Mouse (Mus musculus) erythroblast, adult 5-6 weeks (primary cell): ENCODE measurements at regions not wholly inside any gene's neighbourhood (a gene's known extent, or its start where the extent isn't known, plus 50 kb on each side); places are given as distances from the start of the nearest gene placed in this dataset.
"Not testable (repeated sequence)": the region's sequence is repeated elsewhere in the genome, so short reads cannot be mapped to it uniquely, and the experiment has no call there.

ENCODE experiments used
- ATAC-seq: replicated peaks from 2 replicates; pipeline ENCODE4 v1.8.0; 2016; ENCODE audit warnings: moderate number of reproducible peaks, mild to moderate bottlenecking, moderate TSS enrichment, inconsistent platforms; ENCODE audit not compliant: poor library complexity, low FRiP score, severe bottlenecking

- no peak for ATAC-seq
These were observed 100.5 kb upstream of the Mdm1 start for GRCm38 (mm10) chr10:118041068-118041467.

GRCm38 (mm10) chr10:118043761-118044160 lies 97.8 kb upstream of the Mdm1 start:
- ATAC-seq = no peak

DNA sequence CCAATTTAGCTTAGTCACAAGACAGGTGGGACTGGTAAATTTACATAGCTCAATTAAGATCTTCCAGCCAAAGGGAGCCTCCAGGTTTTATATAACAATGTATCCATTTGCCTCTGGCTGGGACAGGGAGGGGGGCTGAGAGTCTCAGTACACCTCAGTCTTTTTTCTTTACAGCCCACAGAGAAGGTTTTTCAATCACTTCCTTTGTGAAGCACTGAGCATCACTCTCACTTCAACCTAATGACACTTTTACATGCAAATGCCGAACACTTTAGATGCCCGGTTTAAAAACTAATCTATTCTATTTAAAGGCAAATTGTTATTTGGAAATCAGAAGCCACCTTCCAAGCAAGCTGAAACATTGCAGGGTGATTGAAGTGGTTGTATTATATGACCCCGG lies 96.8 kb upstream of the Mdm1 start:
- no peak for ATAC-seq

- no peak for ATAC-seq
These were observed 96.2 kb upstream of the Mdm1 start for GRCm38 (mm10) chr10:118045427-118045826.

DNA sequence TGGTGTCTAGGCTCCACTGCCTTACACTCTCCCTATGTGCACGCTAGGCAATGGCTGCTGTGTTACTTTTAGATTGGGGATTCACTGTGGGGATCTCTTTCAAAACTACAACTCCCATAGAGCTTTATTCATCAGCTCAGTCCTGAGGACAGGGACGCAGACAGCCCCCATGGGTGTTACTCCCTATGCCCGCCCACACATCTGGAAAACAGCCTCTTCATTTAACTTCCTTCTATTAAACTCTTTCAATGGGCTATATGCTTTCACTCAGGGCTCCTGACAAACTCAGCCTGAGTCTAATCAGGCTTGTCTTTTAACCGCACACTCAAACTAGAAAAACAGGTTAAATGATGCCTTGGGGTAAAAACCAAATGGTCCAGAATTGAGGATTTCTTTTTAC lies 95.3 kb upstream of the Mdm1 start:
- ATAC-seq = no peak

GRCm38 (mm10) chr10:118046831-118047230 lies 94.8 kb upstream of the Mdm1 start:
- ATAC-seq = no peak

DNA sequence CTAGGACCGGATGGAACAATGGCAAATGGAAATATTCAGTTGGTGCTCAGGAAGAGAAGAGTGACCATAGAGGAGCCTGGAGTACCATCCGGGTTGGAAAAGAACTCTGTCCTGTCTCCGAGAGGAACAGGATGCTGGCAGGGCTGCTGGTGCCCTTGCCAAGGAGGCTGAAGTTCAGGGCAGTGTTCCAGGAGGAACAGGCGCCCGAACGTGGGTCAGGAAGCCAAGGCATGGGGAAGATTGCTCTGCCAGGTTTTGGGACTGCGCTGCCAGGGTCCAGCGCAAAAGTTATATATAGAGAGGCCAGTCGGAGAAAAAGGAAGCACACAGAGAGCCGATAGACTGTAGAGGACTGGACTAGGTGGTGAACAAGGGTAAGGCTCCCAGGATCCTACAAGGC lies 92.3 kb upstream of the Mdm1 start:
- ATAC-seq = no peak

DNA sequence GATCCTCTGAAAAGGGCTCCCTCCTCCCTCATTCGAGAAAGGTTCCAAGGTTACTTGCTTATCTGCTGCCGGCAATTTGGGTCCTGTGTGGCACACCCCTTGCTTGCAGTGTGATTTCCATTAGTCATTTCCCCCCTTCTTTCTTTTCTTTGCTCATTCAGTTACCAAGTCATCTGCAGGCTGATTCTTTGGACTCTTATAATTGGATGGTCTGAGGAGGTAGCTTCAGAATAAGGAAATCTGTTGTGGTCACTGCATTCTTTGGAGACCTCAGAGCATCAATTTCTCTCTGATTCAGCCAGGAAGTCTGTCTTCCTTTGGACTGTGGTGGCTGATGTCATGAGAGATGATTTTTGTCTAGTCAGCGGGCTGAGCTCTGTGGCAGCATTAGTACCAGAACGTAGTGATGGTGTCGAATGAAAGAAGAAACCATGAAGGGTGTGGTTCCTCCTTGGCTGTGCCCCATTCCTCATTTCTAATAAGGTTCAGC lies 91.4 kb upstream of the Mdm1 start:
- no peak for ATAC-seq

DNA sequence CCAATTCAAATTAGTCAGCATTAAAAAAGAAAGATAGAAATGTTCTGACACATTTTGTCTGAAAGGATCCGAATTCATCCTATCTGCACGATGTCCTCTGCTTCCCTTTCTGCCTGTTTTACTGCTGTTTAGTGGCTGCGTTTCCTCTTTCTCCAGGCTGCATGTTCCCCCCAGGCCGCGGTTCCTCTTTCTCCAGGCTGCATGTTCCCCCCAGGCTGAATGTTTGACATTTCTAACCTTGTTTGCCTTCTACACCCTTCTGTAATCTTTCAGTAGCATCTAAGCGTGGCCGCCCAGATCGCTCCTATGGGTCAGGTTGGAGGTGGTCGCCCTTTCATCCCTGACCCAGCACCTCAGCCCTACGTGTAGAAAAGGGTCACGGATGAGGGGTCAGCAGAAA lies 89.6 kb upstream of the Mdm1 start:
- ATAC-seq = no peak

DNA sequence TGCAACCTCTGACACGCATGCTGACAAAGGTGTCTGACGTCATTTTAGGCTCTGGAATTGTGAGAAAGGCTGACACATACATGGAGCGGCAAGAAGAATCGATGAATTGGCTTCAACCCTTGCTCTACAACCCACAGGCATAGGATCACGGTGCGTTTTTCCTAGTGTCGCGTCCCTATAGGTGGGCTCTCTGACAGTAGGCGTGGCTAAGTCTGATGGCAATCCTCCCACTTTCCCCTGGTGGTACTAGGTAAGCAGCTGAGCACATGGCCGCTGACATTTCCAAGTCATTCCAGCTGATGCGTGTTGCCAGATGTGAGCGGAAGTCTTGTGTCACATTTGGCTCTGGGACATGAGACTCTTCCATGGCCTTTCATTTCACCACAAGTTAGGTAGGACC lies 89.1 kb upstream of the Mdm1 start:
- no peak for ATAC-seq

DNA sequence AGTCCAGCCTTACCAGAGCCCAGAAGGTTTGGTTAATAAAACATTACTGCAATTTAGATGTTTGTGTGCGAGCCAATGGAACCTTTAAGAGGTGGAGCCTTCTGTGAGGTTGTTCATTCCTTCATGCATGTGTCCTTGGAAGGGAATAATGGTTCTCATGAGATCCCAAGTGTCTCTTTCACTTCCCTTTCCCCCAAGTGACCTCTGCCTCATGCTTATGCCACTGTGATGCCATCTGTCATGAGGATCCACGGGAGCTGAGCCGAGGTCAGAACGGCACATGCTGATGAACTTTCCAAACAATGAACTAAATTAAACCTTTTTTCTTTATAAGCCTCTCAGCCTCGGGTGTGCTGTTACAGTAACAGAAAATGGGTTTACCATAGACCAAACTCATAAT lies 88.6 kb upstream of the Mdm1 start:
- ATAC-seq = no peak

GRCm38 (mm10) chr10:118056789-118057271 lies 84.8 kb upstream of the Mdm1 start:
- no peak for ATAC-seq

GRCm38 (mm10) chr10:118057516-118057915 lies 84.1 kb upstream of the Mdm1 start:
- no peak for ATAC-seq

DNA sequence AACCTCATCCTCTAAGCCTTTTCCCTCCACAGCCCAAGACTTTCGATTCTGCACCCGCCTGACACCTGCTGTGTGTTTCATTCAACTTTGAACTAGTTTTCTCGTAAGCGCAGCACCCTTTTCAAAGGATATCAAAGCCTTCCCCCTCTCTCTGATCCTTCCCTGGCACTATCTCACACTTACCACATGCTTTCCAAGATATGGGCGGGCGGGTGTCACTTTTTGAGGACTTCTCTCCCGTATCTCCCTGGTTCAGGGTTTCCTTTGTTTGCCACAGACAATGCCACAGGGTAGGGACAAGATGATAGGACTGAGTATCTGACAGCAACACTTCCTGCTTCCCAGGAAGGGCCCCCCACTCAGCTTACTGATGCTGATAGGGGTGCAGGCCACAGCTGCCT lies 76.8 kb upstream of the Mdm1 start:
- no peak for ATAC-seq

DNA sequence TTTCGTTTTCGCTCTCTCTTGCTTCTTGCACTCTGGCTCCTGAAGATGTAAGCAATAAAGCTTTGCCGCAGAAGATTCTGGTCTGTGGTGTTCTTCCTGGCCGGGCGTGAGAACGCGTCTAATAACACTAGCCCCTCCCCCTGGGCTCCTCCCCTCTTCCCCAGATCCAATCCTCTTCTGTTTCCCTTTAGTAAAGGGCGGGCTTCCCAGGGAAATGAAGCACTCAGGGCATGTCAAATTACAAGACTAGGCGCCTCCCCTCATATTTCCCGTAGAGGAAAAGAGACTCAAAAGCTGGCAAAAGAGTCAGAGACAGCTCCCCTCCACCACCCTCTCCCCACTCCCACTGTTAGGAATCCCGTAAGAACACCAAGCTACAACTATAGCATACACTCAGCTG lies 65.3 kb upstream of the Mdm1 start:
- not testable (repeated sequence) for ATAC-seq

GRCm38 (mm10) chr10:118081636-118082166 lies 59.9 kb upstream of the Mdm1 start:
- no peak for ATAC-seq

GRCm38 (mm10) chr10:118083035-118083720 lies 58.4 kb upstream of the Mdm1 start:
- ATAC-seq = no peak

- ATAC-seq = no peak
These were observed 57.9 kb upstream of the Mdm1 start for GRCm38 (mm10) chr10:118083721-118084075.

DNA sequence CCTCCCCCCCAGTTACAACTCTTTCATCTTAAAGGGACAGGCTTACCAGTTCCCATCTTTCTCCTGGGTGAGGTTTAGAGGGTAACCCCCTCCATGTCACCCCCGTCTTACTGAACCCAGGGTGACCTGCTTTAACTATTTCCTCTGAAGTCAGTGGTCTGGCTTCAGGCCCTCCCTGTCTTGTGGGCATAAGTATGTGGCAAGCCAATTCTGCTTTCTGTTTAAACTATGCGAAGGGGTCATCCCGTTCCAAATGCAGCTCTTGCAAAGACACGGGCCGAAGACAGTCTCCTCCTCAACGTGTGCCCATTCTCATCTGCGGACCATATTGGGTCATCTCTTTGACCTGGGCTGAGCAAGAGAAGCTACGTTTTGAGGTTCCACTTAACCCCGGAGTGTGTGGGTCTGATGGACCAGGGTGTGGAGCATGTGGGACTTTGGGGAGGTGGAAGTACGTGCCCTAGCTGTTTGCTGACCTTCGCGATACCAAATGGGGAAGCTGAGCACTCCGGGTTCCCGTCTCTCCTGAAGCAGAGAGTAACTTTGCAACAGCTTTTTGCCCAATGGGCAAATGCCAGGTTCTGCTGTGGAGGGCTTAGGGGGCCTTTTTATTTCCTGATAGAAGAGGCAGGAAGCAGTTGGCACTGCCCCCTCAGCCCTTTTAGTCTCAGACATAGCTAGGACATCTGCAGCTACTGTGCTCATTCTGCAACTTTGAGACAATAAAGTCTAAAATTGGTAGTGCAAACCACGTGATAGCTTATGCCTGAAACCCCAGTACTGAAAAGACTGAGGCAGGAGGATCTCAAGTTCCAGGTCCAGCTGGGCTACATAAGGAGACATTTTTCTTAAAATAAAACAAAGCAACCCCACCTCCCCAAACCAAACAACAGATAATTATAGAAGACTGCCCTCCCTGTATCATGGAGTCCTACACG lies 56.3 kb upstream of the Mdm1 start:
- no peak for ATAC-seq

DNA sequence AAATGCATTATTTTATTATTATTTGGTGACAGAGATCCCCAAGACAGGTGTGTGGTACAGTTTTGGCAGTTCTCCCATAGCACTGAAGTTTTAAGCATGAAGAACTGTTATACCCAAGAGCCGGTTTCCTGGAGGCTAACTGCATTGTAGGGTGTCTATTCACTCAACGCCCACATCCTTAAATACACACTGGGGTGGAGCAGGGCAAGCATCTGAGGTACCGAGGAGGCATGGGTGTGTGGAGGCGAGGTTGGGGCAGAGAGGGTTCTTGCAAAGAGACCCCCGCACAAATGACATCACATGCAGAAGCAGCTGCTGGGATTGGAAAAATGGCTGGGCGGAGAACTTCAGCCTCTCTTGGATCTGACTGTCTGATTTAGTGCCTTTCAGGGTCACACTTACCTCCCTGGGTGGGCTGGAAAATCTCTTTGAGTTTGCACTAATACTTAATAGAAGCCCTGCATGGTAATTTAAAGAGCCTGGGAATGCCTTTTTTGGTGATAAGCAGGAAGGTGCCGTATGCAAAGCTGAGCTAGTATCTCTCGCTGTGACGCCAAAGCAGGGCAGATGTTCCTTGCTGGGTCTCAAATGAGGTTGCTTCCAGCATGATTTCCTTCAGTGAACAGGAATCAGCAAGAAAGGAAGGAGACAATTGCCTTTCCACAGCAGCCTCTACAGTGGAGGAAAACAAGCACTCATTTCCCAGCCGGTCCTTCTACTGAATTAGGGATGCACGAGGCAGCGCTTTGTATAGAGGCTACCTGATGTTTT lies 53.9 kb upstream of the Mdm1 start:
- ATAC-seq = no peak
